Mouse (Mus musculus) Muller cell, postnatal 12 days (primary cell): ENCODE measurements around the gene Olfr551.
"Not testable (repeated sequence)": the region's sequence is repeated elsewhere in the genome, so short reads cannot be mapped to it uniquely, and the experiment has no call there.

Source experiments
- DNase-seq: peaks from one replicate; pipeline ENCODE4 v3.0.0-alpha.2; 2015; ENCODE audit errors: inconsistent ontology term

Gene Olfr551

DNA sequence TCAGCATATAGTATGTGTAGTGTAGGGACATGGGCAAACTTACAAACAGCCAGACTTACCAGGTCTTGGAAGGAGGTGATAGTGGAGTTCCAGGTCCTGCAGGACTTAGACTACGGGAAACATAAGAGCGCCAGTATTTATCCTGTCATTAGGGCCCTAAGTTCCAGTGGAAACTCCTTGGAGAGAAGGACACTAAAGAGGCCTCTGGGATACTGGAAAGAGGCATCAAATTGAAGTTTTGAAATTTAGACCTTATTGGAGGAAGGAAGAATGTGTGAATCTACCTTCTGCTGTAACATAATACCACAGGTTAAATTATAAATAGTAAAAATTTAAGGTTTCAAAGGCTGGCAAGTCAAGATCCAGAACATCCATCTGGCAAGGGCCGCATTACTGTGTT lies at the start of gene Olfr551:
Gene Olfr551 (minus strand): TSS at position 101 of the 400 bp plus-strand sequence.
- no peak for DNase-seq

DNA sequence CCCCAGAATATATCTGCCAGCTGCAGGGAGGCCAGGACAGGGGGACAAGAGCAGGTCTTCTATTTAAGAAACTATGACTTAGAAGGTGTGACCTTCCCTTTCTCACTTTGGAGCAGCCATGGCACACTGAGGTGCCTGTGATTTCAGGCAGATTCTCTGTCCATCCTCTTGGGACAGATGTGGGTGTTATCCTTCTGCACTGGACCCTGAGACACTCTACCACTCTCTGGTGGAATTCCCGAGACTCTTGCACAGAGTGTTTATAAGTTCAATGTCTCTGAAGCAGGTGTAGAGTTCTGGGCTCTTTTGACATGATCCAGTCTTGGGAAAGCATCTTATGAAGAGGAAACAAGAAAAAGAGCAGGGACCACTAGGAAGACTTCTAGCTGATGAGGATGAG lies 46.4 kb upstream of the Olfr551 start, which contains the start of gene Olfr554:
Gene Olfr554 (plus strand): TSS at position 301 of the 400 bp plus-strand sequence.
- DNase-seq = no peak

DNA sequence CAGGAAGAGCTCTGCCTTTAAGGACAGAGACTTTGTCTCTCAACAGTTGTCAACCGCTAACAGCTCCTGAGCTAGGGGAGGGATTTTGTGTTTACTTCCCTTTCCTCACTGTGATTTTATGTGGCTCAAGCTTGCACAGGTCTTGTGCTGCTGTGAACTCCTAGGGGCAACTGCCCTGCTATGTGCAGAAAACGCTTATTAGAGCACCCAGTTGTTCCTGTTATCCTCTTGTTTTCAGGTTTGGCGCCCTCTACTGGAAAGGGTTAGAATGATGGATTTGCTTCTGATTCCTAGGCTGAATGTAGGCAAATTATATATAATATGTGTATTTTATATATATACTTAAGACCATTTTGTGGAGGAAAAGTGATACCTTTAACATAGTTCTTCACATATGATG lies 45.0 kb upstream of the Olfr551 start:
- peak; percentile 31 for DNase-seq

DNA sequence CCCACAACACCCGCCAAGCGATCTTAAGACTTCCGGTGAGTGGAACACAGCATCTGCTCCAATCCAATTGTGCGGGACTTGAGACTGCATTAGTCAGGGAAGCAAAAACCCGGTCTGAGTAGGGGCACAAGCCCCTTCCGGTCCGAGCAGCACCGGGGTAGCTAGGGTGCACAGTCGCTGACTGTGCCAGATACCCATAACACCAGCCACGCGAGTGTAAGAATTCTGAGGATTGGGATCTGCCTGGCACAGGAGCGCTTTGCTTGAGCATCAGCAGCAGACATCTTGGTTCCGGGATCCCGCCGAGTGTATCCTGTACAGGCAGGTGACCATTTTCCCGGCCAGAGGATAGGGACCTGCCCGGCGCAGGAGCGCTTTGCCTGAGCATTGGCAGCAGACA lies 28.7 kb upstream of the Olfr551 start:
- not testable (repeated sequence) for DNase-seq

DNA sequence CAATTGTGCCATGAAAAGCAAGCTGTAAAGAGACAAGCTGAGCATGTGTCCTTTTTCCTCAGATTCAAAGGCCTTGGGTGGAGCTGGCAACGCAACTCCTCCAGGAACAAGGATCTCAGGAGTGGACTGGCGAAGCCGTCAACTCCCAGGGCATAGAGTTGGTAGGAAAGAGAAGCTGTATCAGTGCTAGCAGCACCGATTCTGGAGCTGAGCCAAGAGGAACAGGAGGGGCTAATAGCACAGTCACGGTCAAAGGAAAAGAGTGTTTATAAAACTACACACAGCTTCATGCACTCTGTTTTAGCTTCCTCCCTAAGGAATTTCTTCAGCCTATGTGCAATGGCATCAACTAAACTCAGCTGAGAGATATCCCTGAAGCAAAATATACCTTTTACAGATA lies 27.9 kb upstream of the Olfr551 start:
- DNase-seq = no peak

DNA sequence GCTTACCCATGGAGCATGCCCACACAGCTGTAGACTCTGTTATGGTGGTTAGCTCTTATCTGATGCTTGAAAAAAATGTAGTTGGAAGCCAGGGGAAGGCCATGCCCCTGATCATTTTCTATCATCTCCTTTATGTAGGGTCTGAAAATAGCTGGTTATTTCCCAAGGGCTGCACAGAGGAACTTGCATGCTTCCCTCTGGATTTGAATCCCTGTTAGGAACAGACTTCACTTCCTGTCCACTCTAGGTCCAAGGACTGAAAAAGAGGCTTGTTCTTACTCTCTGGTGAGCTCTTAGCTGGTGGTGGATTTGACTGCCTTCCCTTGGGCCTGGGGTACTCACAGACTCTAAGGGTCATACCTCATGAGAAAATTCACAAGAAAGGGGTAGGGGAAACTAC lies 26.4 kb upstream of the Olfr551 start, which contains the start of gene Olfr553:
Gene Olfr553 (minus strand): TSS at position 101 of the 400 bp plus-strand sequence.
- DNase-seq = no peak

DNA sequence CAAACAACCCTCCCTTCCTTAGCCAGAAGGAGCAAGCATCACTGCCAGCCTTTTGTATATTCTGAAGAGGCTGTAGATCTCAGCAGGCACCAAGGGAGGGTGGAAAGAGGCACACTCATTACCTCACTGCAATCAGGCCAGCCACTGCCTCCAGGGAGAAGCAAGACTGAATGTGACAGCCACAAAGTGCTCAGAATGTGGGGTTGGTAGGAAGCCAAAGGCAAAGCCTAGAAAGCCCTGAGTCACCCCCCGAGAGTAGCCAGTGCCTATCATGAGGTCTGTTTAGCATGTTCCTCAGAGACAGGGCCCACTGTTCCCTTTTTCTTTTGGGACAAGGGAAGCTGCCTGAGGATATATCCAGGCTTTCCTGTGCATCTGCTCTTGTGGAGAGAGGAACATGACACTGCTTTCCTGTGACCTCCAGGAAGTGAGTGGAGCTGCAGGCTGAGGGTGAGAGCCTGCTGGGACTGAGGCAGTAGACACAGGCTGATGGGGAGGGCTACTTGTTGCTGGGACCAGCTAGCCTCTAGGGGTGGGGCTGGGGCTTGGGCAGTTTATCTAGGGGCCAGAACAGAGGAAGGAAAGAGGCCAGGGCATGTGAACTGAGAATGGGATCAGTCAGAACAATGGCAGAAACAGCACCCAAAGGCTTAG lies 5.8 kb upstream of the Olfr551 start, which contains the start of gene Olfr552:
Gene Olfr552 (plus strand): TSS at position 393 of the 654 bp plus-strand sequence.
- peak; percentile 70 for DNase-seq

DNA sequence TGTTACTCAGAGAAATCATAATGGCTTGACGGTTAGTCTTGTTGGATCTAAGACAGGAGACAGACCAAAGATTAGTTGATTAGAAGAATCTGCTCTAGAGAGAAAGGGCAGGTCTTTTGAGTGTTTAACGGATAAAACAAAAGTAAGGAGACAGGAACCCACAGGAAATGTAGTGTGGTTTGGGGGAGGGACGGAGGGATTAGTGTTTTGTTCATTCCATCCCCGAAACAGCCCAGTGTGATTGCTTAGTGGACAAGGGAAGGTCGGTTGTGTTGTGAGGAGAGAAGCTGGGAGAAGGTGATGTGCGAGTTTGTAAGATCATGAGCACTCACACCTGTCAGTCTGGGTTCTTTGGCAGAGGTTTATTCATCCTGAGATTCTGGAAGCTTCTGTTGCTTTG lies 15.7 kb downstream of the Olfr551 start:
- no peak for DNase-seq

DNA sequence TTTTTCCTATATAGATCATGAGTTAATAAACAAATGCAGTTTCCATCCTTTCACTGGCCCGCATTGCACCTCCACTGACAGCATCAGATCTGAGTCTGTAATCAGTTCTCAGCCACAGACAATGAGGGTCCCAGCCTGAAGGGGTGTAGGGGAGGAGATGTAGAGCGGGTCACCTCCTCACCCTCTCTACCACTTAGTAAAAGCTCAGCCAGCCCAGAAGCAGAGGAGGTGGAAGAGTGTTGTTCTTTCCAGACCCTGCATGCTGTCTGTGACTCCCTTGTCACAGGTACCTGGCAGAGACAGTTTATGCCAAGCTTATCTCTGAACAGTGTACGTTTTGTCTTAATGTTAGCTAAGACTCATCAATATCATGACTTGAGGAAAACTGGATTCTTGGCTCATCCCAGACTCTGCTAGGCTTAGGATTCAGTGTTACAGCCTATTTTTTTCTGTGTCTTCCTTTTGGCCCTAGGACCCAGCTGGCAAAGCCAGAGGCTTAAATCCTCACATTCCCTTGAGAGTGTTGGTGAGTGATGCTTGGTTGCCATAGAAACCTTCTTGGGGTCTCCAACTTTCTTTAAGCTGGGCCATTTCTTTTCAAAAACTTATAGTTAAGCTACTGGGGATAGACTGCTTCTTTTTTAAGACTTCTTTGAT lies 18.4 kb downstream of the Olfr551 start:
- no peak for DNase-seq

DNA sequence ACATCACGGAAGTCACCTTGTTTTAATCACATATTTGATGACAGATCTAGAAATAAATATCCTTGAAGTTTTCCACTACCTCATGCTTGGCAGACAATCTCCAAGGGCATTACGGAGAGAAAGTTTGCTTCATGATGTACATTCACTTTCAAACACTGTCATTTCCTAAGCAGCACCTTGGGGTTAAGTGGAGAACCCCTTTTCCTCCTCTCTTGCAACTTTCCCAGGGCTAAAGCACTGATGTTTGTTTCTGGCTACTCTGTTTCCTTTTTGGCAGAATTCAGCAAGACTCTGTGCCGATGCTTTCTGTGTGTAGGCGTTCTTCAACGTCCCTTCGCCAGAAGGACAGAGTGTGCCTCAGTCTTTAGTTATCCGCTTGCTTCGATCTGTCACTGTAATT lies 20.5 kb downstream of the Olfr551 start, which contains the start of gene Olfr550:
Gene Olfr550 (plus strand): TSS at position 301 of the 400 bp plus-strand sequence.
- DNase-seq = no peak

DNA sequence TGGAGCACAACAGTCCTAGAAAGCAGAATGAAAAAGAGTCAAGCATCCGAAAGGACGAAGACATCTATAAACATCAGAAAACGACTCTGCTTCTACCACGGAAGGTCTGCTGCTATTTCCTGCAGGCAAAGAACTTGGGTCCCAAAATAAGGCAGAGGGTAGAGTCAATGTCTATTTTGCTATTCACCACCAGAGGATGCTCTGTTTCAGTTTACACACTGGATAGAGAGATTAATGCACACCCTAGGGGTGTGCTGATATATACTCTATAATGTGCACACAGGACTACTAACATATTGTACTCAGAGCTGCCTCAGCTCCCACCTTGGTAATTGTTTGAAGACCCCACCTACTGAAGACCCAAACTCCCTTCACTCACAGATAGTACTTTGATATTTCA lies 25.5 kb downstream of the Olfr551 start:
- DNase-seq = no peak

DNA sequence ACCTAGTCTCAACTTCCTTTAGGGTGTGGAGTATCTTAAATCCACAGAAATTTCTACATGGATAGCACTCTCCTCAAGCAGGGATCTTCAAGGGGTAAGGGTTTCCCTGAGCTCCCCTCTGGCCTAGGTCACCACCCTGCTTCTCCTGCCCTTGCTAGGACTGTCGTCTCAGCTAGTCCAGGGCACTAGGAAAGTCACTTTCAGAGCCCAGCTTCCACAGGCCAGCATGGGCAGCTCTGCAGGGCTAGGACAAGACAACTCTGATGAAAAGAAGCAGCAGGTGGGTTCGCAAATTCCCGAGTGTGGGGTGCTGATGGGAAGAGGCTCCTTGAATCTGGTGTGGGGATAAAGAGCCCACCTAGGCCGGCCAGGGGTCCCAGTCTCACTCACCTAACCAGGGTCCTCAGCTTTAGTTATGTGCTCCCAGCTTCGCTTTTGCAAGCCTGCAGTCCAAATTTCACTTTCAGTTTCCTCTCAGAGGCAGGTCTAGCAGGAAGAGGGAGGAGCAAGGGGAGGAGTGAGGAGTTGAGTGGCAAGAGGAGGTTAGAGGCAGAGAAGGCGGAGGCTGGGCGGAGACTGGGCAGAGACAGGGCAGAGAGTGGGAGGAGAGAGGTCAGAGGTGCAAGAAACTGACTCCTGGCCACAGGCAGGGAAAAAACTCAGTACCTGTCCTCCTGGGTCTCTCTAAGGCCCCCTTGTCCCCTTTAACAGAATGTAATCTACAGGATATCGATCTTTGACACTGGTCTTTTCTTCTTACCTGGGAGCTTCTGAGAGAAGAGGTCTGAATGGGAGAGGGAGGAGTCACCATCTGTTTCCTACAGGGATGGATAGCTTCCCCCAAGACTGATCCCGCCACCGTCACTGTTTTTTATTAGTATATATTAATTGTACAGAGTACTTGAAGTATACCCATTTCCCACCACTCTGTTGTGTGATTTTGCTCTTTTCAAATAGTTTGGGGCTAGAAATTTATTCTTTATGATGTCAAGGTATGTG lies 26.4 kb downstream of the Olfr551 start, which contains the start of gene Trim21:
Gene Trim21 (minus strand): TSS at position 488 of the 999 bp plus-strand sequence.
- peak; percentile 86 for DNase-seq

DNA sequence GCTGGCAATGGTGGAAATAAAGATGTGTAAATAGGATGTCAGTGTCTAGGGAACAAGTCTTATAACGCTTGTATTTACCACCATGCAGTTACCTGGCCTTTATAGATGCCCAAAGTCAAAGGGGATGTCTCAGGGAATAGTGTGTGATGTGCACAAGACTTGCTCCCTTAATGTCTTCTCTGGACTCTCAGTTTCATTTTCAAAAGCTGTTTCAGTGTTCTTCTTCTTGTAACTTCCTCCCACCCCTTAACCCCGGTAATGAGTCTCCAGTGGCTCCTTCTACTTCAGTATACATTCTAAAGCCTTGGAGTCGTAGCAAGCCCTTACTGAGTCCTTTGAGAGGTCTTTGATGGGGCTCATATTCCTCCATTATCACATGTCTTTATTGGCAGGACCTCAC lies 38.4 kb downstream of the Olfr551 start:
- no peak for DNase-seq

DNA sequence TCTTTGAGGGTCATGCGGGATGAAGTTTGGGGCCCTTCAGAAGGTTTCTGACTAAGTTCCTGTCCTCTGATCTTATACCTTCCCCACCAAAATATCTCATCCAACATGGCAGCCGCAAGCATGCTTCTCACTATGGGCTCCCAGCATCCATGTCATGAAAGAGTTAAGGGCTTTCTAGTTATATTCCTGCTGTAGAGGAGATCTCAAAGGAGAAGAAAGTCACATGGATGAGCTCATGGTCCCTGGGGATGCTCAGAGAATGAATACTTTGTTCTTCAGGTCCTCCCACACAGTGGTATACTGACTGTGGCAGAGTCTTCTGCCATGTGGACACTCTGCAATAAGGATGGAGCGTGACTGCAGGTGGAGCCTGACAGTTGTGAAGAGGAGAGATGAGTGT lies 42.1 kb downstream of the Olfr551 start, which contains the start of gene Olfr549:
Gene Olfr549 (plus strand): TSS at position 301 of the 400 bp plus-strand sequence.
- DNase-seq = no peak

DNA sequence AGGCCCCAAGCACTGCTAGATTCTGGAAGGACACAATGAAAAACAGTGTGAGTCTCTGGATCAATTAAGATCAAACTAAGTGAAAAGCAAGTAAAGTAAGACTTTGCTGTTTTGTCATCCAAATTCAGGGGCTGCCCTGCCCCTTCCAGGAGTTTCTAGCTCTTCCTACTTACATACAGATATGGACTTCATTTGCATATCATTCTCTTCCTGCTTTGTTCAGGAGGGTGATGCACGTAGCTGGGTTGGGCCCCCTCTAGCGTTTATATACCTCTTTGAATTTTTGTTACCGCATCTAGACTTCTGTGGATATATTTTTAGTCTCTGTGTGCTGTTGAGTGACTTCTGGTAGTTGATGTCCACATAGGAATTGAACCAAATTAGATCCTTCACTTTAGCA lies 50.4 kb downstream of the Olfr551 start:
- no peak for DNase-seq

DNA sequence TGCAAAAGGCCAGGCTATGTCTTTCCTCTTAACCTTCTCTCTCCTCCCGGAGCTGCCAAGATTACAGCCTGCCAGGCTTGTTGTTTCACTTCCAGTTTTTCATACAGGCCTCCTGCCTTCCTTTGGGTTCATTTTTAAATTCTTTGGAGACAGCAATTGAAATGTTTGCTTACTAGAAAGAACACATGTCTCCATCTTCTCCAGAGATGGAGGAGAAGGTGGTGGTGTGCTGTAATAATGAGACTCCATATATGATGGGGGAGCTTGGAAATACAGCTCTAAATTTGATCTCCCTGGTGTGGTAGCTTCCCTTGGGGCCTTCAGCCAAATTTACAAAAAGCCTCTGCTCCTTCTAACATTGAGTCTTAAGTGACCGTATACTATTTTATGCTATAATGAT lies 51.1 kb downstream of the Olfr551 start, which contains the start of gene Olfr548-ps1:
Gene Olfr548-ps1 (plus strand): TSS at position 301 of the 400 bp plus-strand sequence.
- no peak for DNase-seq

DNA sequence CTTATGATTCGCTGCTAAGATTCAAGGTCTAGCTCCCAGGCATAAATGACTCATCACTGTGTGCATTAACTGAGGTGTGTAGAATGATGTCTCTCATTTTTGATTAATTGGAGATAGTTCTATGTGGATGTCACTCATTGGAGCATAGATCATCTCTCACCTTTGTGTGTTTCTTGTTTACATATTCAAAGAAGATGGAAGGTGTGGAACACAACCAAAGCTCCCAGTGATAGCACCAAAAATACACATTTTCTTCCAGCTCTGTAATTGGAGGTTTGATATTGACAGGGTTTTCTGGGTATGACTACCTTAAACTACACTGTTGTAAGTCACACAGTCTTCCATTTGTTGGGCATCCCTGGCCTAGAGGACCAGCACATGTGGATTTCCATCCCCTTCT lies 57.2 kb downstream of the Olfr551 start, which contains the start of gene Olfr547:
Gene Olfr547 (plus strand): TSS at position 301 of the 400 bp plus-strand sequence.
- DNase-seq = no peak
